Mouse (Mus musculus) megakaryocyte-erythroid progenitor cell, adult 5-6 weeks (primary cell): Measurements from ENCODE around the gene Olfr1176. TPM values are rescaled to one million over a fixed set of nuclear protein-coding genes. Genes with fewer than 3 reads are reported as not detected.

ENCODE experiments used
- ATAC-seq: replicated peaks from 2 replicates; pipeline ENCODE4 v1.8.0; 2016; ENCODE audit warnings: mild to moderate bottlenecking, inconsistent platforms; ENCODE audit not compliant: severe bottlenecking, poor library complexity, low FRiP score, low TSS enrichment
- total RNA-seq, 2 experiments: library from RNA; stranded (forward) in 1 of 2; stranded (reverse) in 1 of 2; fragments of 200-1000, 215-1000 nt in 1 of 2; fragments of >200 nt in 1 of 2; fragmentation: Nextera tagmentation in 1 of 2; gene quantifications; 2 replicates each; pipeline ENCODE4 v1.2.3; 2014 to 2017

Olfr1176 gene
- total RNA-seq (2014; fragmentation: Nextera tagmentation): not detected in 2 replicates
- total RNA-seq (2017): not detected in 2 replicates

- ATAC-seq: no peak
Observed at GRCm38 (mm10) chr2:88336421-88336820, at the start of gene Olfr1176. Olfr1176 (plus strand) TSS chr2:88336721.

- no peak for ATAC-seq
Observed at GRCm38 (mm10) chr2:88315035-88315434, 21.5 kb upstream of the Olfr1176 start, which contains the start of gene Olfr1174-ps. Olfr1174-ps (minus strand) TSS chr2:88315135.

- no peak for ATAC-seq
Observed at GRCm38 (mm10) chr2:88327115-88327514, 9.4 kb upstream of the Olfr1176 start, which contains the start of gene Olfr1175-ps. Olfr1175-ps (minus strand) TSS chr2:88327215.

GRCm38 (mm10) chr2:88346392-88346791 is 9.9 kb downstream of the Olfr1176 start, which contains the start of gene Olfr1177-ps:
Olfr1177-ps (minus strand) TSS chr2:88346492.
- no peak for ATAC-seq

- ATAC-seq: no peak
Observed at GRCm38 (mm10) chr2:88356304-88356703, 19.8 kb downstream of the Olfr1176 start.

- no peak for ATAC-seq
Observed at GRCm38 (mm10) chr2:88386762-88387161, 50.2 kb downstream of the Olfr1176 start, which contains the start of gene Olfr1178. Olfr1178 (plus strand) TSS chr2:88387062.

Other genes starting within 250 kb of the Olfr1176 start
- not detected in 2 replicates for gene Olfr1164, start 242.8 kb upstream of the Olfr1176 start, total RNA-seq (2014; fragmentation: Nextera tagmentation)
- not detected in 2 replicates for gene Olfr1164, start 242.8 kb upstream of the Olfr1176 start, total RNA-seq (2017)
- gene Olfr1166, start 208.4 kb upstream of the Olfr1176 start, total RNA-seq (2014; fragmentation: Nextera tagmentation): not detected in 2 replicates
- gene Olfr1166, start 208.4 kb upstream of the Olfr1176 start, total RNA-seq (2017): not detected in 2 replicates
- not detected in 2 replicates for gene Olfr1167, start 181.5 kb upstream of the Olfr1176 start, total RNA-seq (2014; fragmentation: Nextera tagmentation)
- gene Olfr1167, start 181.5 kb upstream of the Olfr1176 start, total RNA-seq (2017): not detected in 2 replicates
- gene Olfr1168, start 154.8 kb upstream of the Olfr1176 start, total RNA-seq (2014; fragmentation: Nextera tagmentation): not detected in 2 replicates
- not detected in 2 replicates for gene Olfr1168, start 154.8 kb upstream of the Olfr1176 start, total RNA-seq (2017)
- gene Olfr1170, start 108.4 kb upstream of the Olfr1176 start, total RNA-seq (2014; fragmentation: Nextera tagmentation): not detected in 2 replicates
- not detected in 2 replicates for gene Olfr1170, start 108.4 kb upstream of the Olfr1176 start, total RNA-seq (2017)
- gene Olfr1173, start 56.8 kb upstream of the Olfr1176 start, total RNA-seq (2014; fragmentation: Nextera tagmentation): not detected in 2 replicates
- gene Olfr1173, start 56.8 kb upstream of the Olfr1176 start, total RNA-seq (2017): 0.28 TPM in 1 of 2 replicates, not detected in the other
- not detected in 2 replicates for gene Olfr1174-ps, start 21.6 kb upstream of the Olfr1176 start, total RNA-seq (2014; fragmentation: Nextera tagmentation)
- gene Olfr1174-ps, start 21.6 kb upstream of the Olfr1176 start, total RNA-seq (2017): not detected in 2 replicates
- not detected in 2 replicates for gene Olfr1175-ps, start 9.5 kb upstream of the Olfr1176 start, total RNA-seq (2014; fragmentation: Nextera tagmentation)
- gene Olfr1175-ps, start 9.5 kb upstream of the Olfr1176 start, total RNA-seq (2017): not detected in 2 replicates
- not detected in 2 replicates for gene Olfr1177-ps, start 9.8 kb downstream of the Olfr1176 start, total RNA-seq (2014; fragmentation: Nextera tagmentation)
- not detected in 2 replicates for gene Olfr1177-ps, start 9.8 kb downstream of the Olfr1176 start, total RNA-seq (2017)
- not detected in 2 replicates for gene Olfr1178, start 50.3 kb downstream of the Olfr1176 start, total RNA-seq (2014; fragmentation: Nextera tagmentation)
- gene Olfr1178, start 50.3 kb downstream of the Olfr1176 start, total RNA-seq (2017): not detected in 2 replicates
- not detected in 2 replicates for gene Olfr1179, start 69.7 kb downstream of the Olfr1176 start, total RNA-seq (2014; fragmentation: Nextera tagmentation)
- not detected in 2 replicates for gene Olfr1179, start 69.7 kb downstream of the Olfr1176 start, total RNA-seq (2017)
- not detected in 2 replicates for gene Olfr1180, start 82.4 kb downstream of the Olfr1176 start, total RNA-seq (2014; fragmentation: Nextera tagmentation)
- gene Olfr1180, start 82.4 kb downstream of the Olfr1176 start, total RNA-seq (2017): not detected in 2 replicates
- gene Olfr1181, start 89.5 kb downstream of the Olfr1176 start, total RNA-seq (2014; fragmentation: Nextera tagmentation): not detected in 2 replicates
- gene Olfr1181, start 89.5 kb downstream of the Olfr1176 start, total RNA-seq (2017): not detected in 2 replicates
- not detected in 2 replicates for gene Gm13757, start 112.4 kb downstream of the Olfr1176 start, total RNA-seq (2014; fragmentation: Nextera tagmentation)
- gene Gm13757, start 112.4 kb downstream of the Olfr1176 start, total RNA-seq (2017): not detected in 2 replicates
- not detected in 2 replicates for gene Olfr1183, start 118.1 kb downstream of the Olfr1176 start, total RNA-seq (2014; fragmentation: Nextera tagmentation)
- gene Olfr1183, start 118.1 kb downstream of the Olfr1176 start, total RNA-seq (2017): not detected in 2 replicates
- gene Olfr1184, start 146.9 kb downstream of the Olfr1176 start, total RNA-seq (2014; fragmentation: Nextera tagmentation): not detected in 2 replicates
- not detected in 2 replicates for gene Olfr1184, start 146.9 kb downstream of the Olfr1176 start, total RNA-seq (2017)
- not detected in 2 replicates for gene Olfr1185-ps1, start 156.6 kb downstream of the Olfr1176 start, total RNA-seq (2014; fragmentation: Nextera tagmentation)
- gene Olfr1185-ps1, start 156.6 kb downstream of the Olfr1176 start, total RNA-seq (2017): not detected in 2 replicates
- gene Olfr1186, start 181.8 kb downstream of the Olfr1176 start, total RNA-seq (2014; fragmentation: Nextera tagmentation): not detected in 2 replicates
- not detected in 2 replicates for gene Olfr1186, start 181.8 kb downstream of the Olfr1176 start, total RNA-seq (2017)
- gene Olfr1188, start 220.2 kb downstream of the Olfr1176 start, total RNA-seq (2014; fragmentation: Nextera tagmentation): not detected in 2 replicates
- not detected in 2 replicates for gene Olfr1188, start 220.2 kb downstream of the Olfr1176 start, total RNA-seq (2017)
- not detected in 2 replicates for gene Olfr1189, start 249.7 kb downstream of the Olfr1176 start, total RNA-seq (2014; fragmentation: Nextera tagmentation)
- gene Olfr1189, start 249.7 kb downstream of the Olfr1176 start, total RNA-seq (2017): not detected in 2 replicates